Mouse (Mus musculus) midbrain, postnatal 0 days (tissue): ENCODE data around the gene Wwtr1. TPM values are rescaled to one million over a fixed set of nuclear protein-coding genes. Genes with fewer than 3 reads are reported as not detected.

Source experiments
- ATAC-seq: fragments of 200-750 bp; cut with Nextera tagmentation; 2 replicates; pipeline ENCODE4 v1.8.0; 2017; ENCODE audit warnings: moderate number of reproducible peaks, mild to moderate bottlenecking, moderate TSS enrichment, moderate library complexity; ENCODE audit not compliant: low FRiP score
- DNase-seq: peaks from one replicate; pipeline ENCODE4 v3.0.0-alpha.2; 2015; ENCODE audit warnings: low spot score
- H3K27ac ChIP-seq: fragments of 300-500 bp; sonication (generic); 2 replicates; pipeline ENCODE4 v1.5.1; 2014; ENCODE audit warnings: low read depth, mild to moderate bottlenecking, low read length, mixed read lengths
- H3K27me3 ChIP-seq: fragments of 300-500 bp; sonication (generic); 2 replicates; pipeline ENCODE4 v1.6.1; 2014; ENCODE audit warnings: low read length, control low read depth, mixed read lengths; ENCODE audit not compliant: insufficient read depth
- H3K36me3 ChIP-seq: fragments of 300-500 bp; sonication (generic); 2 replicates; pipeline ENCODE4 v1.6.1; 2014; ENCODE audit warnings: low read length, control low read depth, mixed read lengths; ENCODE audit not compliant: insufficient read depth
- H3K4me1 ChIP-seq: fragments of 300-500 bp; sonication (generic); 2 replicates; pipeline ENCODE4 v1.6.1; 2014; ENCODE audit warnings: mild to moderate bottlenecking, control low read depth, antibody characterized with exemption, low read length, mixed read lengths; ENCODE audit not compliant: insufficient read depth
- H3K4me2 ChIP-seq: fragments of 300-500 bp; sonication (generic); 2 replicates; pipeline ENCODE4 v1.6.1; 2014; ENCODE audit warnings: low read depth, mild to moderate bottlenecking, low read length, mixed read lengths; ENCODE audit not compliant: poor library complexity, severe bottlenecking
- H3K4me3 ChIP-seq: fragments of 300-500 bp; sonication (generic); 2 replicates; pipeline ENCODE4 v1.5.1; 2014; ENCODE audit warnings: low read depth, mild to moderate bottlenecking, low read length, moderate library complexity
- H3K9ac ChIP-seq: fragments of 300-500 bp; sonication (generic); replicated peaks from 2 replicates; pipeline ENCODE4 v1.6.1; 2014; ENCODE audit warnings: mild to moderate bottlenecking, low read length, moderate library complexity, mixed read lengths; ENCODE audit not compliant: poor library complexity, severe bottlenecking
- H3K9me3 ChIP-seq: fragments of 300-500 bp; sonication (generic); 2 replicates; pipeline ENCODE4 v1.6.1; 2016; ENCODE audit warnings: low read length, control low read depth
- CTCF ChIP-seq: IDR thresholded peaks from 2 replicates; pipeline ENCODE4 v1.5.1; 2016; ENCODE audit warnings: antibody characterized with exemption, mild to moderate bottlenecking
- WGBS: fragments of 180-500 bp; shearing (Covaris S2); extraction: QIAGEN DNeasy Blood & Tissue Kit; methylation state at CpG from one replicate; pipeline ENCODE4 v1.1.7; 2014; 5-methylcytosine and 5-hydroxymethylcytosine counted together
- polyA plus RNA-seq: library from polyadenylated mRNA; unstranded; fragments of >200 nt; fragmentation: Nextera tagmentation; extraction: Ambion mirVana; gene quantifications from 2 replicates; pipeline ENCODE4 v1.2.1, GENCODE M21; 2015
- total RNA-seq: library from RNA; depleted of rRNA; stranded (reverse); fragments of >200 nt; gene quantifications from 2 replicates; pipeline ENCODE4 v1.2.3, GENCODE M21; 2014

The Wwtr1 gene
- total and polyA plus RNA-seq, 2 experiments from 2014 or later: 8.6 to 27.2 TPM

GRCm38 (mm10) chr3:57519995-57520394 lies 55.7 kb downstream of the Wwtr1 start:
- H3K4me1 ChIP-seq: no peaks in the 10 kb centered on the region
- no peak for TF ChIP-seq CTCF
- H3K4me2 ChIP-seq: no peak overlapping the region
- DNase-seq: no peak
- H3K27ac ChIP-seq: no peak overlapping the region
- H3K9ac ChIP-seq: no peak overlapping the region
- no peaks in the 10 kb centered on the region for H3K36me3 ChIP-seq
- no peaks in the 10 kb centered on the region for H3K9me3 ChIP-seq
- 91% methylated on average over 7 of the region's 7 CpGs for WGBS
- no peaks in the 10 kb centered on the region for H3K27me3 ChIP-seq
- no peak for ATAC-seq
- no peak overlapping the region for H3K4me3 ChIP-seq

GRCm38 (mm10) chr3:57516146-57516545 lies 59.6 kb downstream of the Wwtr1 start:
- DNase-seq (no peak), ATAC-seq (no peak)
- TF ChIP-seq CTCF: no peak
- Histone ChIP-seq H3K4me2 (no peak overlapping the region), H3K4me3 (no peak overlapping the region), H3K27ac (no peak overlapping the region), H3K4me1 (no peaks in the 10 kb centered on the region), H3K27me3 (no peaks in the 10 kb centered on the region), H3K36me3 (no peaks in the 10 kb centered on the region), H3K9ac (no peak overlapping the region), H3K9me3 (no peaks in the 10 kb centered on the region)
- WGBS: 91% methylated on average over 4 of the region's 4 CpGs

GRCm38 (mm10) chr3:57515044-57515443 lies 60.7 kb downstream of the Wwtr1 start:
- no peak for DNase-seq
- no peak for ATAC-seq
- H3K4me2 ChIP-seq: no peak overlapping the region

GRCm38 (mm10) chr3:57511816-57512586 lies 63.7 kb downstream of the Wwtr1 start:
- no peak for TF ChIP-seq CTCF
- ATAC-seq (no peak), DNase-seq (peak; percentile 46)
- Histone ChIP-seq H3K4me2 (no peak overlapping the region), H3K4me3 (no peak overlapping the region), H3K27ac (0 out of 2 replicates have a peak overlapping the region, but pooled peaks have one; percentile 18), H3K27me3 (no peaks in the 10 kb centered on the region), H3K9ac (no peak overlapping the region), H3K4me1 (no peaks in the 10 kb centered on the region), H3K36me3 (no peaks in the 10 kb centered on the region), H3K9me3 (no peaks in the 10 kb centered on the region)
- WGBS: 67% methylated on average over 18 of the region's 18 CpGs

More at GRCm38 (mm10) chr3:57515044-57515443, 60.7 kb downstream of the Wwtr1 start:
- no peaks in the 10 kb centered on the region for H3K9me3 ChIP-seq
- H3K4me1 ChIP-seq: no peaks in the 10 kb centered on the region
- H3K4me3 ChIP-seq: no peak overlapping the region
- TF ChIP-seq CTCF: no peak
- no peaks in the 10 kb centered on the region for H3K36me3 ChIP-seq
- WGBS: over 99% methylated on average over 7 of the region's 7 CpGs
- no peak overlapping the region for H3K27ac ChIP-seq
- no peak overlapping the region for H3K9ac ChIP-seq
- no peaks in the 10 kb centered on the region for H3K27me3 ChIP-seq

- Histone ChIP-seq H3K4me1 (no peaks in the 10 kb centered on the region), H3K27ac (no peak overlapping the region), H3K4me3 (no peak overlapping the region), H3K9me3 (no peaks in the 10 kb centered on the region), H3K36me3 (no peaks in the 10 kb centered on the region), H3K4me2 (no peak overlapping the region), H3K9ac (no peak overlapping the region), H3K27me3 (no peaks in the 10 kb centered on the region)
- DNase-seq: no peak
- no peak for TF ChIP-seq CTCF
- WGBS: 87% methylated on average over 7 of the region's 7 CpGs
- no peak for ATAC-seq
Measured at GRCm38 (mm10) chr3:57509945-57510675, 65.6 kb downstream of the Wwtr1 start.

- Histone ChIP-seq H3K9me3 (no peaks in the 10 kb centered on the region), H3K4me3 (no peak overlapping the region), H3K36me3 (no peaks in the 10 kb centered on the region), H3K27me3 (no peaks in the 10 kb centered on the region), H3K9ac (no peak overlapping the region), H3K27ac (no peak overlapping the region), H3K4me2 (no peak overlapping the region), H3K4me1 (no peaks in the 10 kb centered on the region)
- ATAC-seq (no peak), DNase-seq (peak; percentile 21)
- TF ChIP-seq CTCF: no peak
- WGBS: 79% methylated on average over 10 of the region's 10 CpGs
Measured at GRCm38 (mm10) chr3:57505991-57506390, 69.7 kb downstream of the Wwtr1 start.
